Mouse (Mus musculus): ENCODE measurements around the gene Olfr490. TPM values are rescaled to one million over a fixed set of nuclear protein-coding genes. Genes with fewer than 3 reads are reported as not detected.

Gene Olfr490
- not detected in 2 replicates for polyA plus RNA-seq (2015; fragmentation: Nextera tagmentation; extraction: Ambion mirVana)

GRCm38 (mm10) chr7:108288834-108289233, at the start of gene Olfr490:
Olfr490 (minus strand) TSS chr7:108288934.
- H3K4me1 ChIP-seq, result no peaks in the 10 kb centered on the region

GRCm38 (mm10) chr7:108323574-108323973, 34.8 kb upstream of the Olfr490 start, which contains the start of gene Olfr492:
Olfr492 (minus strand) TSS chr7:108323674.
- Histone ChIP-seq H3K36me3 (no peaks in the 10 kb centered on the region), H3K27me3 (replicated peaks) (no peaks in the 10 kb centered on the region), H3K27ac (replicated peaks) (no peak within 1 kb of the TSS), H3K4me1 (no peaks in the 10 kb centered on the region), H3K9me3 (no peaks in the 10 kb centered on the region), H3K4me3 (no peak within 1 kb of the TSS), H3K9ac (no peak within 1 kb of the TSS), H3K4me2 (no peak within 1 kb of the TSS)
- ATAC-seq (ENCODE audit: extremely low read depth, insufficient number of reproducible peaks, low FRiP score, low TSS enrichment), result no peak
- WGBS, result 63% methylated on average over 2 of the region's 2 CpGs

More at GRCm38 (mm10) chr7:108288834-108289233, at the start of gene Olfr490:
- Histone ChIP-seq H3K36me3 (no peaks in the 10 kb centered on the region), H3K4me3 (no peak within 1 kb of the TSS), H3K27me3 (replicated peaks) (no peaks in the 10 kb centered on the region), H3K27ac (replicated peaks) (no peak within 1 kb of the TSS), H3K9ac (no peak within 1 kb of the TSS), H3K9me3 (no peaks in the 10 kb centered on the region; the same call in 1 of the 2 replicates), H3K4me2 (no peak within 1 kb of the TSS)
- no peak for ATAC-seq (ENCODE audit: extremely low read depth, insufficient number of reproducible peaks, low FRiP score, low TSS enrichment)

- ATAC-seq (ENCODE audit: extremely low read depth, insufficient number of reproducible peaks, low FRiP score, low TSS enrichment), result no peak
- Histone ChIP-seq H3K27me3 (replicated peaks) (no peaks in the 10 kb centered on the region), H3K27ac (replicated peaks) (no peak within 1 kb of the TSS), H3K9me3 (no peaks in the 10 kb centered on the region), H3K4me3 (no peak within 1 kb of the TSS), H3K4me2 (no peak within 1 kb of the TSS), H3K4me1 (no peaks in the 10 kb centered on the region), H3K36me3 (no peaks in the 10 kb centered on the region), H3K9ac (no peak within 1 kb of the TSS)
- WGBS, result 65% methylated on average over 1 of the region's 1 CpGs
These were observed 24.4 kb upstream of the Olfr490 start, which contains the start of gene Olfr491 for GRCm38 (mm10) chr7:108313151-108313550. Olfr491 (plus strand) TSS chr7:108313451.

GRCm38 (mm10) chr7:108258247-108258646, 30.5 kb downstream of the Olfr490 start, which contains the start of gene Olfr488:
Olfr488 (minus strand) TSS chr7:108258347.
- Histone ChIP-seq H3K9me3 (no peaks in the 10 kb centered on the region), H3K4me2 (no peak within 1 kb of the TSS), H3K27me3 (replicated peaks) (no peaks in the 10 kb centered on the region), H3K27ac (replicated peaks) (no peak within 1 kb of the TSS), H3K4me1 (no peaks in the 10 kb centered on the region), H3K36me3 (no peaks in the 10 kb centered on the region), H3K4me3 (no peak within 1 kb of the TSS), H3K9ac (no peak within 1 kb of the TSS)
- no peak for ATAC-seq (ENCODE audit: extremely low read depth, insufficient number of reproducible peaks, low FRiP score, low TSS enrichment)

Other genes starting within 250 kb of the Olfr490 start
- gene Olfr479, start 238.2 kb downstream of the Olfr490 start, polyA plus RNA-seq (2015; fragmentation: Nextera tagmentation; extraction: Ambion mirVana), result not detected in 2 replicates
- gene Olfr480, start 221.6 kb downstream of the Olfr490 start, polyA plus RNA-seq (2015; fragmentation: Nextera tagmentation; extraction: Ambion mirVana), result not detected in 2 replicates
- not detected in 2 replicates for gene Olfr481, start 209.1 kb downstream of the Olfr490 start, polyA plus RNA-seq (2015; fragmentation: Nextera tagmentation; extraction: Ambion mirVana)
- not detected in 2 replicates for gene Olfr482, start 191.3 kb downstream of the Olfr490 start, polyA plus RNA-seq (2015; fragmentation: Nextera tagmentation; extraction: Ambion mirVana)
- gene Olfr483, start 188.1 kb downstream of the Olfr490 start, polyA plus RNA-seq (2015; fragmentation: Nextera tagmentation; extraction: Ambion mirVana), result not detected in 2 replicates
- not detected in 2 replicates for gene Olfr484, start 161.5 kb downstream of the Olfr490 start, polyA plus RNA-seq (2015; fragmentation: Nextera tagmentation; extraction: Ambion mirVana)
- not detected in 2 replicates for gene Olfr485, start 129.1 kb downstream of the Olfr490 start, polyA plus RNA-seq (2015; fragmentation: Nextera tagmentation; extraction: Ambion mirVana)
- gene Olfr486, start 116.2 kb downstream of the Olfr490 start, polyA plus RNA-seq (2015; fragmentation: Nextera tagmentation; extraction: Ambion mirVana), result not detected in 2 replicates
- gene Olfr487, start 74.3 kb downstream of the Olfr490 start, polyA plus RNA-seq (2015; fragmentation: Nextera tagmentation; extraction: Ambion mirVana), result not detected in 2 replicates
- not detected in 2 replicates for gene Olfr488, start 30.6 kb downstream of the Olfr490 start, polyA plus RNA-seq (2015; fragmentation: Nextera tagmentation; extraction: Ambion mirVana)
- not detected in 2 replicates for gene Olfr491, start 24.5 kb upstream of the Olfr490 start, polyA plus RNA-seq (2015; fragmentation: Nextera tagmentation; extraction: Ambion mirVana)
- not detected in 2 replicates for gene Olfr492, start 34.7 kb upstream of the Olfr490 start, polyA plus RNA-seq (2015; fragmentation: Nextera tagmentation; extraction: Ambion mirVana)
- not detected in 2 replicates for gene Olfr493, start 58.0 kb upstream of the Olfr490 start, polyA plus RNA-seq (2015; fragmentation: Nextera tagmentation; extraction: Ambion mirVana)
- gene Olfr494, start 76.4 kb upstream of the Olfr490 start, polyA plus RNA-seq (2015; fragmentation: Nextera tagmentation; extraction: Ambion mirVana), result not detected in 2 replicates
- not detected in 2 replicates for gene Olfr495, start 104.2 kb upstream of the Olfr490 start, polyA plus RNA-seq (2015; fragmentation: Nextera tagmentation; extraction: Ambion mirVana)
- not detected in 2 replicates for gene Olfr497, start 131.5 kb upstream of the Olfr490 start, polyA plus RNA-seq (2015; fragmentation: Nextera tagmentation; extraction: Ambion mirVana)
- not detected in 2 replicates for gene Olfr498, start 176.4 kb upstream of the Olfr490 start, polyA plus RNA-seq (2015; fragmentation: Nextera tagmentation; extraction: Ambion mirVana)
- not detected in 2 replicates for gene Olfr502, start 236.1 kb upstream of the Olfr490 start, polyA plus RNA-seq (2015; fragmentation: Nextera tagmentation; extraction: Ambion mirVana)

Data from heart, embryonic 13.5 days (tissue).